Mouse (Mus musculus) subcutaneous adipose tissue, adult 2 months (tissue): ENCODE measurements around the gene Fam117a. TPM values are rescaled to one million over a fixed set of nuclear protein-coding genes. Genes with fewer than 3 reads are reported as not detected.

Experiments used
- polyA plus RNA-seq: library from polyadenylated mRNA; depleted of rRNA; stranded (reverse); fragments of >200 nt; gene quantifications from 2 replicates; pipeline ENCODE4 v1.2.3, GENCODE M21; 2012; ENCODE audit warnings: low replicate concordance; rRNA removed

The Fam117a gene
- 29.5 and 47.0 TPM in 2 replicates for polyA plus RNA-seq

DNA sequence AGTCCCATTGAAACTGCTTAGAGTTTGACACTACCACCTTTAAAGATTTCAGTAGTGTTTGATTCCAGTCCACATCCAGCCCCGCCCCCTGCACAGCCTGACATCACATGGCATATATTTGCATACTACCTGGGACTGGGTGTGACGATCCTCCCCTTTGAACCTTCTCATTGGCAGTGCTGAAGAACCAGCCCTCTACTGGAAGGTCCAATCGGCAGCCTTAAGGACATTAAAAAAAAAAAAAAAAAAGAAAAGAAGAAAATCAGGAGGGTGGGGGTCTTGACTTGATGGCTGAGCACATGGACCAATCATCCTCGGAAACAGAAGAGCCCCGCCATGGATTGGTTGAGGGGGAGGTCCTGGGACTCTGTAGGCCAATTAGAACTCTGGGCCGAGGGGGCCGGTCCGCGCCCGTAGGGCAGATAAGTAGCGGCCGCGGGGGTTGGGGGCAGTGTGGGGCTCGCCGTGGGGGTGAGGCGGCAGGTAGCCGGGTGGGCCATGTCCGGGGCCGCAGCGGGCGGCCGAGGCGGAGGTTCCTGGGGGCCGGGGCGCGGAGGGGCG lies at the start of gene Fam117a:
Fam117a (plus strand) TSS at position 451 of the 561 bp plus-strand sequence.

DNA sequence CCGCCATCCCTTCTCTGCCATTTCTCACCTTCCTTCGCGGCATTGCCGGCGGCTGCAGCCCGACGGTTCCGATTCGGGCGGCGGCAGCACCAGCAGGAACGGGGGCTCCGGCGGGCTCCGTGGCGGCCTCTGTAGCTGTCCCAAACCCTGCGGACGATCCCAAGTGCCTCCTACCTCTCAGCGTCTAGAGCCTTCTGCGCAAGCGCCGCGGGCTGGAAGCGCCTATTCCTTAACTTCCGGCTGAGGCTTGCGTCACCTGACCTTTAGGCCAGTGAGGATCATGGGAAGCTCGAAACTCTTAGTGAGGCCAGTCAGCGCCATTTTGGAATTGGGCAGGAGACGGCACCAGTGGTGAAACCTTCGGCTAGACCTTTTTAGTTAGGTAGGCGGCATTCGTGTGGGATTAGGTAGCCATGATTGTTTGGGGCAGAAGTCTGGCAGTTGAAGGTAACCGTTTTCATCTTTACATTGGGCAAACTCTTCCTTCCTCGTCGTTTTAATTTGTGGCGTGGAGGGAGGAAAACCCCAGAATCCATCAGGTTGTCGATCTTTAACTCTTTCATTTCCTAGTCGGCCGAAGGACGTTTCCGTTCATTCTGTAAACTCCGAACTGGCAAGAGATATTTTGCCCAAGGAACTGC lies 26.7 kb upstream of the Fam117a start, which contains the start of gene Kat7:
Kat7 (minus strand) TSS at position 240 of the 641 bp plus-strand sequence.

DNA sequence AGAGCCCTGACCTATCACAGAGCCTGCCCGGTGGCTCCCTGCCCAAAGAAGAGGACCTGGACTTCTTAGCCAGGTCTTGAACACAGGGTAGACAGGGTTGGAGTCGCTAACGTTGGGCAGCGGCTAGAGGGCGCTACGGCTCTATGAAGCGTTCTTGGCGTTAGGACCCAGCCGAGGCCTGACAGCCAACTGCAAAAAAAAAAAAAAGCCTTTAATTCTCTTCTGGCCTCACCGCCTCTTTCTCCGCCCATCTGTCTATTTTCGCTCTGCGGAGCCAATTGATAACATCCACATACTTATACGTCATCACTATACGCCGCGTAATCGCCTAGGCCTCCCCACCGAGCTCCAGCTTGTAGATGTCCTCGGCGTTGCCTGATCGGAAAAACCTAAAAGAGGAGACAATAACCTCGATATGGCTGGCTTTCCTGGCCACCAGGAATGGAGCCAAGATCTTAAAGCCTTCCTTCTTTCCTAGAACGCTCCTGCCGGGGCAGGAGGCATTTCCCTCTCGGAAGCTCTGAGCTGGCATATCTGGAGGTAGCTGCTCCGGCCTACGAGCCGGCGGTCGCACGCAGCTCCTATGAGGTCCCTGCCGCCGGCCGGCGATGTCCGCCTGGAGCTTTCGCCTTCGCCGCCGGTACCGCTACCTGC lies 47.6 kb downstream of the Fam117a start, which contains the start of gene Slc35b1:
Slc35b1 (plus strand) TSS at position 374 of the 654 bp plus-strand sequence.

DNA sequence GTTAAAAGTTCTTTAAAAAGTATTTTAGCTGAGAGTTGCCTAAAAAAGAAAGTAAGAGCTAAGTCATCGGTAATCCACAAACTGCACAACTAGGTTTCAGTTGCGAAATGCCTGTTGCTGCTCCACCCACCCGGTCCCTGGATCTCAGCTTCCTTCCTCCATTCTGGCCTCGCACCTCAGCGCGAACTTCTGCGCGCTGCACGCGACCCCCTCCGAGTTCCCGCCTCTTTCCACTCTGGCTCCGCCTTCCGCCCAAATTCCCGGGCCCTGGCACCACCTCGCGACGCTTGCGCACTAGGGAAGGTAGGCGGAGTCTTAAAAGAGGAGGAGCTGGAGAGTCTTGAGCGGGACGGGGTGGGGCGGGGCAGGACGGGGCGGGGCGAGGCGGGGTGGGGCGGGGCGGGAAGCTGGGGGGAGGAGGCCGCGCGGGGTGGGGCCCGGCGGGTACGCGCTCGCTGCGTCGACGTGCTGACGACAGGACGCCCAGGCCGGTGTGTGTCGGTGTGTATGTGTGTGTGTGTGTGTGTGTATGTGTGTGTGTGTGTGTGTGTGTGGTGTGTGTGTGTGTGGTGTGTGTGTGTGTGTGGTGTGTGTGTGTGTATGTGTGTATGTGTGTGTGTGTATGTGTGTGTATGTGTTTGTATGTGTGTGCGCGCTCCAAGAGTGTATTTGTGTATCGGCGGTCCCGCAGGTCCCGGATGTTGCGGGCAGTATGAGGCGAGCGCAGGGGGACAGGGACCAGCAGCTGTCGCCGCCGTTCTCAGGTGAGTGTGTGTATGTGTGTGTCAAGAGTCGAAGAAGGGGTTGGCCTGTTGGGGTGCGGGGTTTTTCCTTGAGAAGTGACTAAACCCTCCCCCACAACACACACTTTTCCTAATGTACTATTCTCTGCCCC lies 77.1 kb downstream of the Fam117a start, which contains the start of gene Spop:
Spop (plus strand) TSS at position 440 of the 895 bp plus-strand sequence.

Other genes starting within 250 kb of the Fam117a start
- 0.07 and 0.21 TPM in 2 replicates for gene Dlx3, start 216.9 kb upstream of the Fam117a start, polyA plus RNA-seq
- gene Dlx4, start 190.8 kb upstream of the Fam117a start, polyA plus RNA-seq: 0.27 and 0.43 TPM in 2 replicates
- gene Tac4, start 75.5 kb upstream of the Fam117a start, polyA plus RNA-seq: 0.14 TPM in 1 of 2 replicates, not detected in the other
- gene Kat7, start 26.8 kb upstream of the Fam117a start, polyA plus RNA-seq: 38.0 and 44.5 TPM in 2 replicates
- 84.1 and 112 TPM in 2 replicates for gene Slc35b1, start 47.7 kb downstream of the Fam117a start, polyA plus RNA-seq
- gene Spop, start 77.1 kb downstream of the Fam117a start, polyA plus RNA-seq: 43.6 and 54.7 TPM in 2 replicates
- gene Nxph3, start 177.6 kb downstream of the Fam117a start, polyA plus RNA-seq: 0.80 and 3.9 TPM in 2 replicates